Comparison of ENCODE assay signal across 8 mouse cellular contexts in genomic region chr11:97149995-97150410, GRCm38 (mm10). TPM values are rescaled to one million over a fixed set of nuclear protein-coding genes. Genes with fewer than 3 reads are reported as not detected.
DNase-seq lines count a peak whose midpoint lies in the region; ATAC-seq and TF ChIP-seq lines count a peak whose summit lies in the region.

No protein-coding gene starts in this region.

- TF ChIP-seq EP300 in stomach, postnatal 0 days (optimal IDR thresholded peaks at IDR 0.05): no peak

- intact Hi-C loops in gastrocnemius, adult 2 months (cut with DNase I): no loop called here

- DNase-seq in cerebellum, adult 9-10 months: peak; percentile 80
- peak; percentile 84 for DNase-seq in gastrocnemius, adult 2 months
- peak; percentile 53 for DNase-seq in hindbrain, embryonic 14.5 days (ENCODE audit: low spot score)
- DNase-seq in midbrain, embryonic 11.5 days (ENCODE audit: low spot score, missing footprints): peak; percentile 93
- peak; percentile 51 for DNase-seq in stomach, postnatal 0 days (ENCODE audit: low spot score)

- no peak for ATAC-seq in erythroblast, adult 5-6 weeks (replicated peaks; ENCODE audit: low FRiP score, poor library complexity, severe bottlenecking)
- ATAC-seq in hindbrain, embryonic 14.5 days (ENCODE audit: low FRiP score): peak; percentile 12; the same call in 1 of the 2 replicates
- 0 out of 2 replicates have a peak, but pooled peaks have one; percentile 1 for ATAC-seq in limb, embryonic 12.5 days (ENCODE audit: insufficient number of reproducible peaks, insufficient read depth, low FRiP score, low TSS enrichment, low read depth)
- ATAC-seq in midbrain, embryonic 11.5 days (ENCODE audit: low FRiP score): no peak
- peak; percentile 6 for ATAC-seq in stomach, postnatal 0 days (ENCODE audit: low FRiP score, low TSS enrichment)

- peak overlapping the region; percentile 72 for H3K4me2 ChIP-seq in hindbrain, embryonic 14.5 days (replicated peaks)
- H3K4me2 ChIP-seq in limb, embryonic 12.5 days: peak overlapping the region; percentile 86
- peak overlapping the region; percentile 87 for H3K4me2 ChIP-seq in midbrain, embryonic 11.5 days
- peak overlapping the region; percentile 92 for H3K4me2 ChIP-seq in stomach, postnatal 0 days (replicated peaks; ENCODE audit: low read depth)

- no peak for TF ChIP-seq CTCF in gastrocnemius, adult 2 months (IDR thresholded peaks at IDR 0.05)
- 0 out of 2 replicates have a peak, but pooled peaks have one; percentile 1 for TF ChIP-seq CTCF in stomach, postnatal 0 days (IDR thresholded peaks at IDR 0.05; ENCODE audit: low read depth)

- peaks cover 7% of the 10 kb centered on the region; the same call in 1 of the 2 replicates for H3K9me3 ChIP-seq in erythroblast, embryonic 14.5 days (ENCODE audit: control insufficient read depth, low read length)
- no peaks in the 10 kb centered on the region for H3K9me3 ChIP-seq in hindbrain, embryonic 14.5 days (ENCODE audit: control insufficient read depth, low read length)
- H3K9me3 ChIP-seq in limb, embryonic 12.5 days: no peaks in the 10 kb centered on the region
- H3K9me3 ChIP-seq in midbrain, embryonic 11.5 days (ENCODE audit: control insufficient read depth, low read length): no peaks in the 10 kb centered on the region
- H3K9me3 ChIP-seq in stomach, postnatal 0 days (ENCODE audit: control insufficient read depth, low read length): no peaks in the 10 kb centered on the region

- peak overlapping the region; percentile 86 for H3K27ac ChIP-seq in gastrocnemius, adult 2 months
- peak overlapping the region; percentile 97 for H3K27ac ChIP-seq in hindbrain, embryonic 14.5 days
- peak overlapping the region; percentile 92 for H3K27ac ChIP-seq in limb, embryonic 12.5 days
- H3K27ac ChIP-seq in midbrain, embryonic 11.5 days (ENCODE audit: low read depth, low read length): peak overlapping the region; percentile 84
- H3K27ac ChIP-seq in stomach, postnatal 0 days (replicated peaks): peak overlapping the region; percentile 77

- H3K9ac ChIP-seq in hindbrain, embryonic 14.5 days: peak overlapping the region; percentile 93
- H3K9ac ChIP-seq in limb, embryonic 12.5 days (replicated peaks): peak overlapping the region; percentile 89
- peak overlapping the region; percentile 80 for H3K9ac ChIP-seq in midbrain, embryonic 11.5 days (ENCODE audit: low read length)
- 0 out of 2 replicates have a peak overlapping the region, but pooled peaks have one; percentile 63 for H3K9ac ChIP-seq in stomach, postnatal 0 days (ENCODE audit: low read length)

- H3K4me3 ChIP-seq in erythroblast, embryonic 14.5 days (replicated peaks): peak overlapping the region; percentile 49
- peak overlapping the region; percentile 93 for H3K4me3 ChIP-seq in gastrocnemius, adult 2 months
- peak overlapping the region; percentile 84 for H3K4me3 ChIP-seq in hindbrain, embryonic 14.5 days (replicated peaks; ENCODE audit: low read length)
- peak overlapping the region; percentile 75 for H3K4me3 ChIP-seq in limb, embryonic 12.5 days (replicated peaks)
- H3K4me3 ChIP-seq in midbrain, embryonic 11.5 days (ENCODE audit: low read depth, low read length): peak overlapping the region; percentile 83
- H3K4me3 ChIP-seq in stomach, postnatal 0 days (ENCODE audit: low read depth, low read length): peak overlapping the region; percentile 72

- H3K36me3 ChIP-seq in erythroblast, embryonic 14.5 days (ENCODE audit: control insufficient read depth): peaks cover 14% of the 10 kb centered on the region
- H3K36me3 ChIP-seq in hindbrain, embryonic 14.5 days (replicated peaks; ENCODE audit: control insufficient read depth, insufficient read depth): peaks cover 43% of the 10 kb centered on the region
- peaks cover 37% of the 10 kb centered on the region for H3K36me3 ChIP-seq in limb, embryonic 12.5 days
- H3K36me3 ChIP-seq in midbrain, embryonic 11.5 days (ENCODE audit: control insufficient read depth, insufficient read depth, low read length): no peaks in the 10 kb centered on the region; the same call in 1 of the 2 replicates
- H3K36me3 ChIP-seq in stomach, postnatal 0 days (ENCODE audit: control insufficient read depth, insufficient read depth, low read length): no peaks in the 10 kb centered on the region

- WGBS in hindbrain, embryonic 14.5 days: 4% methylated on average over 14 of the region's 14 CpGs
- WGBS in limb, embryonic 12.5 days: 4% methylated on average over 14 of the region's 14 CpGs
- WGBS in midbrain, embryonic 11.5 days: 3% methylated on average over 14 of the region's 14 CpGs
- WGBS in stomach, postnatal 0 days: 3% methylated on average over 14 of the region's 14 CpGs

- H3K4me1 ChIP-seq in erythroblast, embryonic 14.5 days (ENCODE audit: control insufficient read depth): peaks cover 7% of the 10 kb centered on the region
- H3K4me1 ChIP-seq in hindbrain, embryonic 14.5 days (replicated peaks; ENCODE audit: control insufficient read depth, insufficient read depth, low read length): peaks cover 18% of the 10 kb centered on the region
- peaks cover 54% of the 10 kb centered on the region for H3K4me1 ChIP-seq in limb, embryonic 12.5 days (replicated peaks)
- H3K4me1 ChIP-seq in midbrain, embryonic 11.5 days (ENCODE audit: control insufficient read depth, insufficient read depth, low read length): peaks cover 17% of the 10 kb centered on the region
- H3K4me1 ChIP-seq in stomach, postnatal 0 days (replicated peaks; ENCODE audit: control insufficient read depth, insufficient read depth): peaks cover 2% of the 10 kb centered on the region; the same call in 1 of the 2 replicates

- peaks cover 81% of the 10 kb centered on the region for H3K27me3 ChIP-seq in erythroblast, embryonic 14.5 days (ENCODE audit: control insufficient read depth)
- H3K27me3 ChIP-seq in hindbrain, embryonic 14.5 days (ENCODE audit: control insufficient read depth, insufficient read depth, low read length): no peaks in the 10 kb centered on the region
- H3K27me3 ChIP-seq in limb, embryonic 12.5 days: peaks cover 26% of the 10 kb centered on the region; the same call in 1 of the 2 replicates
- H3K27me3 ChIP-seq in midbrain, embryonic 11.5 days (ENCODE audit: control insufficient read depth, insufficient read depth, low read length): peaks cover 15% of the 10 kb centered on the region
- H3K27me3 ChIP-seq in stomach, postnatal 0 days (ENCODE audit: control insufficient read depth, insufficient read depth, low read length): no peaks in the 10 kb centered on the region

RNA-seq across cellular contexts. Expression of gene Tbkbp1, which starts 1.3 kb away (rescaled TPM):
- polyA plus RNA-seq in erythroblast, embryonic 14.5 days (2012): 0.12 and 0.15 TPM in 2 replicates
- total RNA-seq in erythroblast, adult 5-6 weeks (2015; ENCODE audit: low replicate concordance): 0.96 and 2.7 TPM in 2 replicates
- total RNA-seq in erythroblast, adult 5-6 weeks (2017; ENCODE audit: low replicate concordance): 0.70 and 6.3 TPM in 2 replicates
- 1 to 10 TPM; 4.0 to 6.1 TPM for total RNA-seq in gastrocnemius, adult 2 months (2021)
- 9.3 and 10.8 TPM in 2 replicates for polyA plus RNA-seq in hindbrain, embryonic 14.5 days (2014; fragmentation: Nextera tagmentation; extraction: Ambion mirVana)
- 8.0 and 8.7 TPM in 2 replicates for polyA plus RNA-seq in limb, embryonic 12.5 days (2016; fragmentation: Nextera tagmentation; extraction: Ambion mirVana)
- 2.8 and 3.6 TPM in 2 replicates for polyA plus RNA-seq in midbrain, embryonic 11.5 days (2014; fragmentation: Nextera tagmentation; extraction: Ambion mirVana)
- 1.8 and 2.4 TPM in 2 replicates for polyA plus RNA-seq in stomach, postnatal 0 days (2015; fragmentation: Nextera tagmentation; extraction: Ambion mirVana)

RNA-seq across cellular contexts. Expression of gene Tbx21, which starts 34.9 kb away (rescaled TPM):
- polyA plus RNA-seq in erythroblast, embryonic 14.5 days (2012): 0.02 TPM in 1 of 2 replicates, not detected in the other
- not detected in 2 replicates for total RNA-seq in erythroblast, adult 5-6 weeks (2015; ENCODE audit: low replicate concordance)
- not detected in 2 replicates for total RNA-seq in erythroblast, adult 5-6 weeks (2017; ENCODE audit: low replicate concordance)
- under 1 TPM; 0.17 to 0.48 TPM for total RNA-seq in gastrocnemius, adult 2 months (2021)
- polyA plus RNA-seq in hindbrain, embryonic 14.5 days (2014; fragmentation: Nextera tagmentation; extraction: Ambion mirVana): not detected in 2 replicates
- 0.17 TPM in 1 of 2 replicates, not detected in the other for polyA plus RNA-seq in limb, embryonic 12.5 days (2016; fragmentation: Nextera tagmentation; extraction: Ambion mirVana)
- 0.12 and 0.14 TPM in 2 replicates for polyA plus RNA-seq in midbrain, embryonic 11.5 days (2014; fragmentation: Nextera tagmentation; extraction: Ambion mirVana)
- polyA plus RNA-seq in stomach, postnatal 0 days (2015; fragmentation: Nextera tagmentation; extraction: Ambion mirVana): 0.05 and 0.10 TPM in 2 replicates

RNA-seq across cellular contexts. Expression of gene Kpnb1, which starts 37.7 kb away (rescaled TPM):
- 2.4 and 2.5 TPM in 2 replicates for polyA plus RNA-seq in erythroblast, embryonic 14.5 days (2012)
- total RNA-seq in erythroblast, adult 5-6 weeks (2015; ENCODE audit: low replicate concordance): 30.6 and 42.6 TPM in 2 replicates
- 102 and 119 TPM in 2 replicates for total RNA-seq in erythroblast, adult 5-6 weeks (2017; ENCODE audit: low replicate concordance)
- total RNA-seq in gastrocnemius, adult 2 months (2021): 10 to 100 TPM; 49.2 to 58.9 TPM
- polyA plus RNA-seq in hindbrain, embryonic 14.5 days (2014; fragmentation: Nextera tagmentation; extraction: Ambion mirVana): 35.3 and 44.2 TPM in 2 replicates
- polyA plus RNA-seq in limb, embryonic 12.5 days (2016; fragmentation: Nextera tagmentation; extraction: Ambion mirVana): 60.2 and 62.7 TPM in 2 replicates
- polyA plus RNA-seq in midbrain, embryonic 11.5 days (2014; fragmentation: Nextera tagmentation; extraction: Ambion mirVana): 111 and 116 TPM in 2 replicates
- 18.5 and 19.2 TPM in 2 replicates for polyA plus RNA-seq in stomach, postnatal 0 days (2015; fragmentation: Nextera tagmentation; extraction: Ambion mirVana)

Comparison
In these comparisons a context has a peak if more than half of its experiments do, and no peak if none do; other contexts are left out.
1. ATAC-seq: peak in hindbrain, embryonic 14.5 days (single experiment), limb, embryonic 12.5 days (single experiment) and stomach, postnatal 0 days (single experiment); none in erythroblast, adult 5-6 weeks (single experiment) and midbrain, embryonic 11.5 days (single experiment).
2. Peak in every context shown above with its lines, with median percentiles within 50 percentile points of each other: H3K4me3 ChIP-seq, DNase-seq, H3K27ac ChIP-seq, H3K4me2 ChIP-seq and H3K9ac ChIP-seq.